Mouse (Mus musculus): ENCODE results near the gene Thsd7b.

DNA sequence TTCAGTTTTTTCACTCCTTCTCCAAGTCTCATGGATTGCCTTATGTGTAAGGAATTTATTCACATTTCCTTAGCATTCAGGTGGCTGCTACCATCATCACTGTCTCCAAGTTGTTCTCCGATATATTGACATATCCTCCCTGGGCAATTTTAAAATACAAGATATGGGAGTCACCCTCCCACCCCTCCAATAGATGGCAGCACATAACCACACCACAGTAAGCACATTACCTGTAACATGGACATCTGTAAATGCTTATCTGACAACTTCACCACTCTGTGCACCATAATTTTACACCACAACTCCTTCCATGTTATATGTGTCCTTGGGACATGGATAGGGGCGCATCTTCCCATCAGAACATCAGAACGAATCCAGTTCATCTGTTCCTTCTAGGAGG, 218.0 kb downstream of the Thsd7b start:
- TF ChIP-seq CTCF (conservative IDR thresholded peaks at IDR 0.05; ENCODE audit: insufficient read depth, insufficient read length, low read depth, low read length) = no peak
- TF ChIP-seq POLR2A (IDR thresholded peaks at IDR 0.05; ENCODE audit: low read depth, low read length) = no peak
